Mouse (Mus musculus): ENCODE data around the gene Invs.

DNA sequence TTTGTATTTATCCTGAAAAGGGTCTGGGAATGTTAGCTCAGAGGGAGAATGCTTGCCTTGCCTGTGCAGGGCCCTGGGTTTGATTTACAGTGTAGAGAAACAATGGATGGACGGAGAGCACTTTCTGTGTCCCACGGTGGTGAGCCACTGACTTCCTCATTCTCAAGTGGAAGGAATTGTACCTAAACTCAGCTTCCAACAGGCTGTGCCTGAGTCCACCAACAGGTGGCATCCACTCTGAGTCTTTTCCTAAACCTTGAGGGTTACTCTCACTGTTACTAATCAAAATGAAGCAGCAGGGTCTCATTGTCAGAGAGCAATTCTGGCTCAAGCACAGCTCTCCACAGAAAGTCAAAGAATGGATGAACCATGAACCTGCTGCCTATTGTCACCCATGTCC lies 201.7 kb downstream of the Invs start:
- peak; percentile 40 for TF ChIP-seq CTCF (IDR thresholded peaks at IDR 0.05; ENCODE audit: low read depth)
- TF ChIP-seq EP300 (IDR thresholded peaks at IDR 0.05; ENCODE audit: low read depth): no peak
